Mouse (Mus musculus): Measurements from ENCODE around the gene Tmem131.

Tmem131 gene

DNA sequence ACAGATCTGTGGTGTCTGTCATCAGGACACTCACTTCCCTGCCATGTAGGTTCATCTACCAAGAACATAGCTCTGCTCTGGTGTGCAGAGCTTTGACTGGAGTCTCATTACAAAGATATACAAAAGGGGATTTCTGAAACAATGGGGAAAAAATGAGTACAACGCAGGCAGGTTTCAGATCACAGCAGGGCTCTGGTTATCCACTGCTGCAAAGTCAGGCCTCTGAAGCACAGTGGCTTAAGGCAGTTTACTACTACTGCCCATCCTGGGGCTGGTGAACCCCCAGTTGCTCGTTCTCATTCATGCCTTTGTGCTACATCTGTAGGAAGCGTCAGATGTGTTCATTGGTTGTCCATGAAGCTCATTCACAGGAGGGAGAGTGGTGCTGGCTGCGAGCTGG, 57.0 kb downstream of the Tmem131 start:
- no peak for DNase-seq (ENCODE audit: low spot score in 2 of 2)

GRCm38 (mm10) chr1:36884536-36884935, 58.9 kb downstream of the Tmem131 start:
- no peak for DNase-seq (ENCODE audit: low spot score in 2 of 2)

- DNase-seq (ENCODE audit: low spot score in 2 of 2), result no peak
Observed at GRCm38 (mm10) chr1:36883805-36884204, 59.7 kb downstream of the Tmem131 start.

GRCm38 (mm10) chr1:36879154-36879553, 64.3 kb downstream of the Tmem131 start:
- DNase-seq (ENCODE audit: low spot score in 2 of 2), result no peak

DNA sequence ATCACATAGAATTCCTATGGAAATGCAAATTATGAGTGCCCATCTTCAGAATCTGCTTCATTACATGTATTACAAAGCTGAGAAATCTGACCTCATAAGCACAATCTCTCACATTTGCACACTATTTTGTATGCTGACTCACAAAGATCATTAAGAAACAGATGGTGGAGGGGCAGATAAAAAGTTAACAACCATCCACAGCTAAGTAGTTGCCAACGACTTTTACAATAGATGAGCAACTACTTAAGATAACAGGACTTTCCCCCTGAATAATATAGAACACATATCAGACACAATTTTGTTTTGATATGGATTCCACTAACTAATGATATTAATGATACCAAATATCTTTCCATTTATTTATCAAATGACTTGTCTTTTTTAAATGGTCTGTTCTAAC, 66.3 kb downstream of the Tmem131 start:
- DNase-seq (ENCODE audit: low spot score in 2 of 2), result no peak

GRCm38 (mm10) chr1:36874874-36875561, 68.4 kb downstream of the Tmem131 start:
- DNase-seq (ENCODE audit: low spot score in 2 of 2), result no peak

- DNase-seq (ENCODE audit: low spot score in 2 of 2), result no peak
Observed at GRCm38 (mm10) chr1:36871238-36871637, 72.2 kb downstream of the Tmem131 start.

GRCm38 (mm10) chr1:36870518-36870917, 72.9 kb downstream of the Tmem131 start:
- DNase-seq (ENCODE audit: low spot score in 2 of 2), result no peak

DNA sequence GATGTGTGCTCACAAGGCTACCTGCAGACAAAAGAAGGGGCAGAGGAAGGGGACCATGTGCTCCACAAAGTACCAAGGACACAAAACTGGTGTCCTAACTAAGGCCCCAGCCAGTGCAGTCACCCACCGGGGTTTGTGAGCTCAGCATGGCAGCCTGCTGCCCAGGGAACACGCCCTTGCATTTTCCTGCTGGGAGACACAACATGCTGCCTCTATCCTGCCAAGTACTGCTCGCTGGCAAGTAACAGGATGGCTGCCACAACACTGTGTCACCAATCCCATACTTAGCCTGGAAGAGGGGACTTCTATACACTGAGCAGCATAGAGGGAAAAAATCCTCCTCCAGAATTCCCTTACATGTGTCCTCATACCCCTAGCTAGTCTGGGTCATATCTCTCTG, 78.7 kb downstream of the Tmem131 start:
- DNase-seq (ENCODE audit: low spot score in 2 of 2), result no peak

GRCm38 (mm10) chr1:36861775-36862174, 81.7 kb downstream of the Tmem131 start:
- DNase-seq (ENCODE audit: low spot score in 2 of 2), result no peak

DNA sequence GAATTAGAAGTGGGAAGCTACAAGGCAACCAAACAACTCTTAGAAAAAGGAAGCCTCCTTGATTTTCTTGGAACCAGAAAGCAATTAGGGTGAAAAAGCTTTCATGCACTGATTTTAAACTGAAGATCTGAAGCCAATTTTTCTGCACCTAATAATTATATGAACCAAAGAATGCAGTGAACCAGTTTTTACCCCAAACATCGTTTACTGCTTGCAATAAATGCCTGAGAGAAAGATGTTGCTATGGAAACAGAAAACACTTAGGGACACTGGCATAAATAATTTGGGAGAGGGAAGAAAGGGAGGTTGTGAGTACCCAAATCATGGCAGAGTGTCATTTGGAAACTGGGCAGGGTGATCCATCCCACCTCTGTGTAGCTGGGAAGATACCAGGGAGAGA, 82.6 kb downstream of the Tmem131 start:
- DNase-seq (ENCODE audit: low spot score in 2 of 2), result no peak

- no peak for DNase-seq (ENCODE audit: low spot score in 2 of 2)
Observed at GRCm38 (mm10) chr1:36860431-36860849, 83.0 kb downstream of the Tmem131 start.

- no peak for DNase-seq (ENCODE audit: low spot score in 2 of 2)
Observed at GRCm38 (mm10) chr1:36857081-36857480, 86.4 kb downstream of the Tmem131 start.

GRCm38 (mm10) chr1:36854198-36854765, 89.2 kb downstream of the Tmem131 start:
- DNase-seq (ENCODE audit: low spot score in 2 of 2), result no peak

GRCm38 (mm10) chr1:36852085-36852484, 91.4 kb downstream of the Tmem131 start:
- no peak for DNase-seq (ENCODE audit: low spot score in 2 of 2)

DNA sequence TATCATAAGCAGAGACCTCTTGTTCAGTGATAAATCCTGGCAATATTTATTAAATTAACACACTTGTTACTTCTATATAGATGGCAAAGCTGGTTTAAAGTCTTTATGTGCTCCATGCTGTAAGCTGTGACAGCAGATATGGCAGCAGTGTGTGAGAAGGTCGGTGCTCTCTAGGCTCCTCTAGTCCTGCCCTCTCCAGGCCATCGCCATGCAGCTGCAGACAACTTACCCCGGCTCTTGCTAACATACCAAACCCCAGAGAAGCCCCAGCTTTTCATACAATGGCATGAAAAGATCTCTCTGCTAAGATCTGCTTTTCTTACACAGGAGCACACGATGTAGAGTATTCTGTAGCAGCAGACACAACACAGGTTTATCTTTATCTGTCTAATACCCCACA, 92.1 kb downstream of the Tmem131 start:
- DNase-seq (ENCODE audit: low spot score in 2 of 2), result no peak

GRCm38 (mm10) chr1:36848036-36848435, 95.4 kb downstream of the Tmem131 start:
- DNase-seq (ENCODE audit: low spot score in 2 of 2), result no peak

GRCm38 (mm10) chr1:36847276-36847675, 96.2 kb downstream of the Tmem131 start:
- no peak for DNase-seq (ENCODE audit: low spot score in 2 of 2)

DNA sequence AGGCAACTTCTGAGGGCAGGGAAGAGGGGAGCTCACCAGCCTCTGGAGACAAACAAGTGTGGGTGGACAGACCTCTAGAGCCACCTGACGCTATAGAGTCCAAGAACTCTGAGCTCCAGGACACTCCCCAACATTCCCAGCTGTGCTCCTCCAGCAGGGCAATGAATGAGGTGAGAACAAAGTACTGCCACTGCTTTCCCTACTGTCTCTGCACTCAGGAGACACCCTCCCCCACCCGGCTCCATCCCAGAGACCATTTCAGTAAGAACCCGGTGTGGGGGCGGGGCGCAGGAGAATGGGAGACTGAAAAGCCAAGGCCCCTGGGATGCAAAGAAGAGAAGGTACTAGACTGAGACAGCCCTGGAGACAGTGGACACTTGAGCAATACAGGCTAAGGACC, 98.4 kb downstream of the Tmem131 start:
- DNase-seq (ENCODE audit: low spot score in 2 of 2), result no peak

- DNase-seq (ENCODE audit: low spot score in 2 of 2), result no peak
Observed at GRCm38 (mm10) chr1:36841806-36842205, 101.7 kb downstream of the Tmem131 start.

DNA sequence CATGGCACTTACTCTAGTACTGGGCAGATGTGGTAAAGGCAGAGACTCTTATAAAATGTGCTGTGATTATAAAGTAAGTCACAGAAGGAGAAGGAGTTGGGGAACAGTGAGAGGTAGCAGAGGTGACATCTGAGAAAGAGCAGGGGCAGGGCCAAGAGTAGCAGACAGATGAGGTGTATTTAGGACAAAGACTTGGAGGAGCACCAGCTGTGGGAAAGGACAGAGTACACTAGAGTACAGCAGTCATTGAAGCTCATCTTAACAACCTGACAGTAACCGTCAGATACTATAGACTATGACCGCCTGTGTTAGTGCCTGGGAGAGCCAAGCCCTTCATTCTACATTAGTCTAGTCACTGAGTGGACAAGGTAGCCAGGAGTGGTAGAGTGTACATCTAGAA, 102.5 kb downstream of the Tmem131 start:
- DNase-seq (ENCODE audit: low spot score in 2 of 2), result no peak

DNA sequence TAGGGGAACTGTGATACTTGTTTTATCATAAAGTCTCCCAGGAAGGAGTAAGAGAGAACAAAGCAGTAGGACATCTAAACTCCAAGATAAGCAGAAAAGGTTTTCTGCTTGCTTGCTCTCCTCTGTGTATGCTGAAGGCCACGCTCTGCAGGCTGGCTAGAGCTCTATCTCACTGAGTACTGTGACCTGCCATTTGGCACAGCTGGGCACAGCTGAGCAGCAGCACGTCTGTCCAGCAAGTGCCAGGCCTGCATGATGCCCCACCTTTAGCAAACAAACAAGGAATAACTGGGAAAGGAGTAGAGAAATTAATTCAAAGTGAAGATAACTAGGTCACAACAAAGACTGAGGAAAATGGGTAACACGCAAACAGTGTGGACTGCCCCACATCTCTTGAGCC, 103.6 kb downstream of the Tmem131 start:
- no peak for DNase-seq (ENCODE audit: low spot score in 2 of 2)

DNA sequence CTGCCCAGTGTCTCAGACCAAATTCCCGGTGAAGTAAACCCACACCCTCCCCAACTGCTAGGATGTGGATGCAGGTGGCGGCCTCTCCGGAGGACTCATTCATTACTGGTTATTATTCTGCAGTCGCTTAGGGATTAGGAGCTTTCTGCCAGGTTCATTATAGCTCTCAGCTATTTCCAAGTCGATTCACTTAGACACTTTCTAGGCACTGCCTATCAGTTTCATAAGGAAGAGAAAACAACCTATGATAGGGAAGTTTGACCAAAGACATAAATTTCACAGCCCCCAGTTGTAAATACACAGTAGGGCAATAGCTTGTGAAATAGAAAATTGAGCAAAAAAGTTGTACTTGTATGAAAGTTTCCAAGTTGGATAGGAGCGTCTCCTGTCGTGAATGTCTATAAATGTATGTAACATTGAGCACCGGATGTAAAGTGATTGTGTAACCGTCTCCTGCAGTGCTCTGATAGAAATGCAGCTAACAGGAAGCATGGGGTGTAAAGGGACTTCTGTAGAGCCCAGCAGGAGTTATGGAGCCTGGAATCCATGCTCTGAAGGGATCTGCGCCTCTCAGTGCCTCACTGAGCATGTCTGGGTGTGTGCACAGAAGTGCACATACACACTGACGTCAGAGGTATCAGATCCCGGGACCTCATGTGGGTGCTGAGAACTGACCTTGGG, 107.1 kb downstream of the Tmem131 start:
- no peak for DNase-seq (ENCODE audit: low spot score in 2 of 2)

Data from right cerebral cortex, adult 2 months (tissue).